Mouse (Mus musculus) ovary, postnatal 10 days (tissue): ENCODE results near the gene Cox4i2.

Source experiments
- DNase-seq: peaks from one replicate; pipeline ENCODE4 v3.0.0; 2022; ENCODE audit warnings: low spot score

Gene Cox4i2

GRCm38 (mm10) chr2:152753944-152754711 is at the start of gene Cox4i2:
Cox4i2 (plus strand) TSS chr2:152754173.
- DNase-seq = no peak

GRCm38 (mm10) chr2:152704256-152704605 is 49.7 kb upstream of the Cox4i2 start:
- no peak for DNase-seq

GRCm38 (mm10) chr2:152704811-152705370 is 49.1 kb upstream of the Cox4i2 start:
- DNase-seq = no peak

GRCm38 (mm10) chr2:152705993-152706571 is 47.9 kb upstream of the Cox4i2 start:
- DNase-seq = no peak

GRCm38 (mm10) chr2:152707186-152707585 is 46.8 kb upstream of the Cox4i2 start:
- DNase-seq = no peak

GRCm38 (mm10) chr2:152707627-152708026 is 46.3 kb upstream of the Cox4i2 start:
- peak; percentile 81 for DNase-seq

- no peak for DNase-seq
Measured at GRCm38 (mm10) chr2:152709066-152709465, 44.9 kb upstream of the Cox4i2 start.

GRCm38 (mm10) chr2:152716241-152716772 is 37.7 kb upstream of the Cox4i2 start:
- no peak for DNase-seq

- DNase-seq = no peak
Measured at GRCm38 (mm10) chr2:152717652-152718051, 36.3 kb upstream of the Cox4i2 start.

GRCm38 (mm10) chr2:152718076-152718475 is 35.9 kb upstream of the Cox4i2 start:
- DNase-seq = no peak

- DNase-seq = no peak
Measured at GRCm38 (mm10) chr2:152723651-152724331, 30.2 kb upstream of the Cox4i2 start.

GRCm38 (mm10) chr2:152724332-152724723 is 29.6 kb upstream of the Cox4i2 start:
- DNase-seq = no peak

GRCm38 (mm10) chr2:152725178-152725750 is 28.7 kb upstream of the Cox4i2 start:
- no peak for DNase-seq

GRCm38 (mm10) chr2:152726213-152726612 is 27.8 kb upstream of the Cox4i2 start:
- DNase-seq = no peak

GRCm38 (mm10) chr2:152726751-152727335 is 27.1 kb upstream of the Cox4i2 start:
- no peak for DNase-seq

- no peak for DNase-seq
Measured at GRCm38 (mm10) chr2:152727795-152728510, 26.0 kb upstream of the Cox4i2 start.

- DNase-seq = no peak
Measured at GRCm38 (mm10) chr2:152728594-152728993, 25.4 kb upstream of the Cox4i2 start.

GRCm38 (mm10) chr2:152729013-152729635 is 24.8 kb upstream of the Cox4i2 start:
- no peak for DNase-seq

- no peak for DNase-seq
Measured at GRCm38 (mm10) chr2:152729636-152730020, 24.3 kb upstream of the Cox4i2 start.

- no peak for DNase-seq
Measured at GRCm38 (mm10) chr2:152733201-152733600, 20.8 kb upstream of the Cox4i2 start.

- DNase-seq = no peak
Measured at GRCm38 (mm10) chr2:152734501-152734900, 19.5 kb upstream of the Cox4i2 start.
